Mouse (Mus musculus): ENCODE measurements around the gene Zscan4-ps3. TPM values are rescaled to one million over a fixed set of nuclear protein-coding genes. Genes with fewer than 3 reads are reported as not detected.

Gene Zscan4-ps3
- not detected for polyA plus RNA-seq (2014; fragmentation: Illumina TruSeq; extraction: RNeasy Lipid Tissue Mini Kit (QIAGEN cat#74804); ENCODE audit: low replicate concordance)

DNA sequence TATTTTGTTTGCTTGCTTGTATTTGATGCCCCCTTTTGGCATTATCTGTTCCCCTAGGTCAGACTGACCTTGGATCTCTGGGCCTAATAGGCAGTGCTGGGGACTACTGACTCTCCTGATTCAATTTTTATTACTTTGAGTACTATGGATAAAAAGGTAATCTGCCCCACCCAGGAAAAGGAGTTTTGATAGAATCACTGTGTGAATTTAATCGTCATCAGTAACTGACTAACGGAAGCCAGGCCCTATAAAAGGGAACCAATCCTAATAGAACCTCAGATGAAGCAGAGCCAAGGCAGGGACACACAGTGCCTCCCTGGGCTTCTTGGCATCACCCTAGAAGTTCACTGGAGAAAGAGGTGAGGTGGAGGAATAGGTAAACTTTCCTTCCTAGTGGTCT, at the start of gene Zscan4-ps3:
Gene Zscan4-ps3 (plus strand): TSS at position 301 of the 400 bp plus-strand sequence.

Other genes with a start within 250 kb of the Zscan4-ps3 start
- gene Zscan4f, start 211.4 kb upstream of the Zscan4-ps3 start, polyA plus RNA-seq (2014; fragmentation: Illumina TruSeq; extraction: RNeasy Lipid Tissue Mini Kit (QIAGEN cat#74804); ENCODE audit: low replicate concordance), result not detected
- not detected for gene Zscan4-ps2, start 95.0 kb upstream of the Zscan4-ps3 start, polyA plus RNA-seq (2014; fragmentation: Illumina TruSeq; extraction: RNeasy Lipid Tissue Mini Kit (QIAGEN cat#74804); ENCODE audit: low replicate concordance)
- gene Vmn1r72, start 70.8 kb downstream of the Zscan4-ps3 start, polyA plus RNA-seq (2014; fragmentation: Illumina TruSeq; extraction: RNeasy Lipid Tissue Mini Kit (QIAGEN cat#74804); ENCODE audit: low replicate concordance), result not detected
- gene Vmn1r73, start 121.0 kb downstream of the Zscan4-ps3 start, polyA plus RNA-seq (2014; fragmentation: Illumina TruSeq; extraction: RNeasy Lipid Tissue Mini Kit (QIAGEN cat#74804); ENCODE audit: low replicate concordance), result not detected
- gene Vmn1r74, start 224.7 kb downstream of the Zscan4-ps3 start, polyA plus RNA-seq (2014; fragmentation: Illumina TruSeq; extraction: RNeasy Lipid Tissue Mini Kit (QIAGEN cat#74804); ENCODE audit: low replicate concordance), result not detected